ENCODE assay signal across 8 mouse cellular contexts in genomic region chr19:5572331-5573125, GRCm38 (mm10). TPM values are rescaled to one million over a fixed set of nuclear protein-coding genes. Genes with fewer than 3 reads are reported as not detected.
DNase-seq lines count a peak whose midpoint lies in the region; ATAC-seq and TF ChIP-seq lines count a peak whose summit lies in the region.

No protein-coding gene starts in this region.

- peak overlapping the region; percentile 8; the same call in 1 of the 2 replicates for H3K9ac ChIP-seq in forebrain, embryonic 13.5 days
- no peak overlapping the region for H3K9ac ChIP-seq in forebrain, embryonic 15.5 days (replicated peaks)
- no peak overlapping the region for H3K9ac ChIP-seq in liver, postnatal 0 days (replicated peaks)
- H3K9ac ChIP-seq in midbrain, embryonic 11.5 days (ENCODE audit: low read length), result no peak overlapping the region
- H3K9ac ChIP-seq in intestine, embryonic 15.5 days, result no peak overlapping the region

- DNase-seq in ZHBTc4 (ENCODE audit: low read depth, low spot score), result peak; percentile 39
- DNase-seq in kidney, adult 8-10 months, result peak; percentile 71 to 80
- DNase-seq in liver, postnatal 0 days, result peak; percentile 61
- no peak for DNase-seq in urinary bladder, postnatal 25 days (ENCODE audit: low spot score)
- no peak for DNase-seq in midbrain, embryonic 11.5 days (ENCODE audit: low spot score, missing footprints)

- no peak overlapping the region for H3K4me3 ChIP-seq in forebrain, embryonic 13.5 days
- no peak overlapping the region for H3K4me3 ChIP-seq in forebrain, embryonic 15.5 days
- H3K4me3 ChIP-seq in liver, postnatal 0 days (ENCODE audit: low read depth, low read length), result no peak overlapping the region
- H3K4me3 ChIP-seq in midbrain, embryonic 11.5 days (ENCODE audit: low read depth, low read length), result no peak overlapping the region
- no peak overlapping the region for H3K4me3 ChIP-seq in intestine, embryonic 15.5 days (replicated peaks)

- ATAC-seq in forebrain, embryonic 13.5 days, result no peak
- no peak for ATAC-seq in forebrain, embryonic 15.5 days (replicated peaks)
- ATAC-seq in liver, postnatal 0 days, result no peak
- ATAC-seq in midbrain, embryonic 11.5 days (ENCODE audit: low FRiP score), result no peak
- no peak for ATAC-seq in intestine, embryonic 15.5 days

- no peak overlapping the region for H3K4me2 ChIP-seq in forebrain, embryonic 13.5 days
- no peak overlapping the region for H3K4me2 ChIP-seq in forebrain, embryonic 15.5 days (replicated peaks)
- H3K4me2 ChIP-seq in liver, postnatal 0 days (ENCODE audit: low read depth, low read length), result peak overlapping the region; percentile 51
- no peak overlapping the region for H3K4me2 ChIP-seq in midbrain, embryonic 11.5 days
- no peak overlapping the region for H3K4me2 ChIP-seq in intestine, embryonic 15.5 days (replicated peaks)

- TF ChIP-seq CTCF in liver, postnatal 0 days (IDR thresholded peaks at IDR 0.05; ENCODE audit: low read depth), result no peak

- H3K27me3 ChIP-seq in forebrain, embryonic 13.5 days, result no peaks in the 10 kb centered on the region
- no peaks in the 10 kb centered on the region for H3K27me3 ChIP-seq in forebrain, embryonic 15.5 days
- 0 out of 2 replicates have a peak, but pooled peaks cover 3% of the 10 kb centered on the region for H3K27me3 ChIP-seq in liver, postnatal 0 days (ENCODE audit: insufficient read depth, low read length)
- H3K27me3 ChIP-seq in midbrain, embryonic 11.5 days (ENCODE audit: control insufficient read depth, insufficient read depth, low read length), result no peaks in the 10 kb centered on the region
- H3K27me3 ChIP-seq in intestine, embryonic 15.5 days (replicated peaks), result no peaks in the 10 kb centered on the region

- peaks cover 10% of the 10 kb centered on the region for H3K4me1 ChIP-seq in forebrain, embryonic 13.5 days
- peaks cover 9% of the 10 kb centered on the region for H3K4me1 ChIP-seq in forebrain, embryonic 15.5 days
- peaks cover 19% of the 10 kb centered on the region for H3K4me1 ChIP-seq in liver, postnatal 0 days (ENCODE audit: insufficient read depth)
- H3K4me1 ChIP-seq in midbrain, embryonic 11.5 days (ENCODE audit: control insufficient read depth, insufficient read depth, low read length), result peaks cover 2% of the 10 kb centered on the region; the same call in 1 of the 2 replicates
- H3K4me1 ChIP-seq in intestine, embryonic 15.5 days (replicated peaks), result peaks cover 15% of the 10 kb centered on the region

- TF ChIP-seq EP300 in liver, postnatal 0 days (IDR thresholded peaks at IDR 0.05; ENCODE audit: low read depth), result peak; percentile 9; the same call in 1 of the 2 replicates

- WGBS in forebrain, embryonic 13.5 days, result 90% methylated on average over 19 of the region's 19 CpGs
- WGBS in forebrain, embryonic 15.5 days, result 83% methylated on average over 19 of the region's 19 CpGs
- WGBS in liver, postnatal 0 days (ENCODE audit: insufficient replicate concordance), result 64% methylated on average over 19 of the region's 19 CpGs
- WGBS in midbrain, embryonic 11.5 days, result 89% methylated on average over 19 of the region's 19 CpGs
- 80% methylated on average over 19 of the region's 19 CpGs for WGBS in intestine, embryonic 15.5 days

- H3K27ac ChIP-seq in forebrain, embryonic 13.5 days, result no peak overlapping the region
- no peak overlapping the region for H3K27ac ChIP-seq in forebrain, embryonic 15.5 days (replicated peaks)
- peak overlapping the region; percentile 85 for H3K27ac ChIP-seq in liver, postnatal 0 days (ENCODE audit: low read depth)
- no peak overlapping the region for H3K27ac ChIP-seq in midbrain, embryonic 11.5 days (ENCODE audit: low read depth, low read length)
- H3K27ac ChIP-seq in intestine, embryonic 15.5 days, result no peak overlapping the region

- H3K9me3 ChIP-seq in forebrain, embryonic 13.5 days (replicated peaks), result no peaks in the 10 kb centered on the region
- H3K9me3 ChIP-seq in forebrain, embryonic 15.5 days, result no peaks in the 10 kb centered on the region
- H3K9me3 ChIP-seq in liver, postnatal 0 days (ENCODE audit: low read length), result no peaks in the 10 kb centered on the region
- no peaks in the 10 kb centered on the region for H3K9me3 ChIP-seq in midbrain, embryonic 11.5 days (ENCODE audit: control insufficient read depth, low read length)
- no peaks in the 10 kb centered on the region for H3K9me3 ChIP-seq in intestine, embryonic 15.5 days

- 0 out of 2 replicates have a peak, but pooled peaks cover 8% of the 10 kb centered on the region for H3K36me3 ChIP-seq in forebrain, embryonic 13.5 days (ENCODE audit: poor library complexity, severe bottlenecking)
- no peaks in the 10 kb centered on the region for H3K36me3 ChIP-seq in forebrain, embryonic 15.5 days
- H3K36me3 ChIP-seq in liver, postnatal 0 days (replicated peaks; ENCODE audit: insufficient read depth, low read length), result peaks cover 21% of the 10 kb centered on the region
- no peaks in the 10 kb centered on the region for H3K36me3 ChIP-seq in midbrain, embryonic 11.5 days (ENCODE audit: control insufficient read depth, insufficient read depth, low read length)
- H3K36me3 ChIP-seq in intestine, embryonic 15.5 days, result peaks cover 8% of the 10 kb centered on the region; the same call in 1 of the 2 replicates

RNA-seq across cellular contexts. Expression of gene Ap5b1, which starts 4.7 kb away (rescaled TPM):
- 1.4 and 1.7 TPM in 2 replicates for polyA plus RNA-seq in forebrain, embryonic 13.5 days (2015; fragmentation: Nextera tagmentation; extraction: Ambion mirVana)
- polyA plus RNA-seq in forebrain, embryonic 15.5 days (2015; fragmentation: Nextera tagmentation; extraction: Ambion mirVana), result 2.2 and 2.3 TPM in 2 replicates
- polyA plus RNA-seq in liver, postnatal 0 days (2015; fragmentation: Nextera tagmentation; extraction: Ambion mirVana), result 3.1 and 3.4 TPM in 2 replicates
- 1.0 and 1.5 TPM in 2 replicates for polyA plus RNA-seq in midbrain, embryonic 11.5 days (2014; fragmentation: Nextera tagmentation; extraction: Ambion mirVana)
- polyA plus RNA-seq in intestine, embryonic 15.5 days (2015; fragmentation: Nextera tagmentation; extraction: Ambion mirVana), result 7.9 and 9.9 TPM in 2 replicates

RNA-seq across cellular contexts. Expression of gene Ovol1, which starts 12.1 kb away (rescaled TPM):
- polyA plus RNA-seq in forebrain, embryonic 13.5 days (2015; fragmentation: Nextera tagmentation; extraction: Ambion mirVana), result 0.06 TPM in 1 of 2 replicates, not detected in the other
- polyA plus RNA-seq in forebrain, embryonic 15.5 days (2015; fragmentation: Nextera tagmentation; extraction: Ambion mirVana), result not detected in 2 replicates
- polyA plus RNA-seq in liver, postnatal 0 days (2015; fragmentation: Nextera tagmentation; extraction: Ambion mirVana), result 0.06 TPM in 1 of 2 replicates, not detected in the other
- polyA plus RNA-seq in midbrain, embryonic 11.5 days (2014; fragmentation: Nextera tagmentation; extraction: Ambion mirVana), result 0.18 TPM in 1 of 2 replicates, not detected in the other
- 19.3 TPM in 2 replicates for polyA plus RNA-seq in intestine, embryonic 15.5 days (2015; fragmentation: Nextera tagmentation; extraction: Ambion mirVana)

RNA-seq across cellular contexts. Expression of gene Rnaseh2c, which starts 29.1 kb away (rescaled TPM):
- polyA plus RNA-seq in forebrain, embryonic 13.5 days (2015; fragmentation: Nextera tagmentation; extraction: Ambion mirVana), result 146 and 170 TPM in 2 replicates
- polyA plus RNA-seq in forebrain, embryonic 15.5 days (2015; fragmentation: Nextera tagmentation; extraction: Ambion mirVana), result 93.4 and 99.8 TPM in 2 replicates
- polyA plus RNA-seq in liver, postnatal 0 days (2015; fragmentation: Nextera tagmentation; extraction: Ambion mirVana), result 78.4 and 79.1 TPM in 2 replicates
- polyA plus RNA-seq in midbrain, embryonic 11.5 days (2014; fragmentation: Nextera tagmentation; extraction: Ambion mirVana), result 157 and 173 TPM in 2 replicates
- 128 and 149 TPM in 2 replicates for polyA plus RNA-seq in intestine, embryonic 15.5 days (2015; fragmentation: Nextera tagmentation; extraction: Ambion mirVana)

RNA-seq across cellular contexts. Expression of gene Kat5, which starts 37.5 kb away (rescaled TPM):
- polyA plus RNA-seq in forebrain, embryonic 13.5 days (2015; fragmentation: Nextera tagmentation; extraction: Ambion mirVana), result 72.7 and 80.7 TPM in 2 replicates
- 75.9 and 76.9 TPM in 2 replicates for polyA plus RNA-seq in forebrain, embryonic 15.5 days (2015; fragmentation: Nextera tagmentation; extraction: Ambion mirVana)
- 15.1 and 15.8 TPM in 2 replicates for polyA plus RNA-seq in liver, postnatal 0 days (2015; fragmentation: Nextera tagmentation; extraction: Ambion mirVana)
- 36.9 and 40.0 TPM in 2 replicates for polyA plus RNA-seq in midbrain, embryonic 11.5 days (2014; fragmentation: Nextera tagmentation; extraction: Ambion mirVana)
- polyA plus RNA-seq in intestine, embryonic 15.5 days (2015; fragmentation: Nextera tagmentation; extraction: Ambion mirVana), result 44.1 and 47.3 TPM in 2 replicates

Comparison
In these comparisons a context has a peak if more than half of its experiments do, and no peak if none do; other contexts are left out.
1. DNase-seq: peak in ZHBTc4 (single experiment), kidney, adult 8-10 months (2 of 2) and liver, postnatal 0 days (single experiment); none in urinary bladder, postnatal 25 days (single experiment) and midbrain, embryonic 11.5 days (single experiment).
2. RNA of gene Ovol1, which starts 12.1 kb away (polyA plus RNA-seq): 19.3 TPM in intestine, embryonic 15.5 days; 0.18 TPM in midbrain, embryonic 11.5 days, 0.06 TPM in forebrain, embryonic 13.5 days, 0.06 TPM in liver, postnatal 0 days and not detected in forebrain, embryonic 15.5 days; every median in the first group is over 10 times any median in the second.